Mouse (Mus musculus) thymus, adult 2 months (tissue): Measurements from ENCODE around the gene Oxtr. TPM values are rescaled to one million over a fixed set of nuclear protein-coding genes. Genes with fewer than 3 reads are reported as not detected.

Source experiments
- DNase-seq: peaks from one replicate; pipeline ENCODE4 v3.0.0; 2021
- H3K27ac ChIP-seq: fragments of 200-500 bp; 2 replicates; pipeline ENCODE4 v1.5.1; 2012; ENCODE audit warnings: low read length, control low read depth; ENCODE audit not compliant: control insufficient read depth, insufficient read depth
- H3K27me3 ChIP-seq: fragments of 200-500 bp; 2 replicates; pipeline ENCODE4 v1.6.1; 2012; ENCODE audit warnings: mild to moderate bottlenecking, low read length, moderate library complexity, mixed read lengths; ENCODE audit not compliant: control insufficient read depth, insufficient read depth
- H3K36me3 ChIP-seq: fragments of 200-500 bp; 2 replicates; pipeline ENCODE4 v1.6.1; 2012; ENCODE audit warnings: mild to moderate bottlenecking, low read length, moderate library complexity; ENCODE audit not compliant: control insufficient read depth, insufficient read depth
- H3K4me1 ChIP-seq: fragments of 200-500 bp; replicated peaks from 2 replicates; pipeline ENCODE4 v1.6.1; 2012; ENCODE audit warnings: low read length; ENCODE audit not compliant: control insufficient read depth, insufficient read depth
- H3K4me3 ChIP-seq: fragments of 200-500 bp; 2 replicates; pipeline ENCODE4 v1.5.1; 2012; ENCODE audit warnings: mild to moderate bottlenecking, low read length, control low read depth, moderate library complexity; ENCODE audit not compliant: control insufficient read depth, insufficient read depth
- CTCF ChIP-seq: fragments of 200-500 bp; IDR thresholded peaks from 2 replicates; pipeline ENCODE4 v1.5.1; 2012; ENCODE audit warnings: mild to moderate bottlenecking, control low read depth, low read length, moderate library complexity, borderline replicate concordance; ENCODE audit not compliant: control insufficient read depth, poor library complexity, insufficient read depth; ENCODE audit errors: extremely low read depth
- POLR2A ChIP-seq: fragments of 200-500 bp; IDR thresholded peaks from 2 replicates; pipeline ENCODE4 v1.6.1; 2012; ENCODE audit warnings: mild to moderate bottlenecking, low read length, control low read depth, moderate library complexity; ENCODE audit not compliant: control insufficient read depth, poor library complexity, insufficient read depth; ENCODE audit errors: extremely low read depth
- WGBS: fragments of 180-500 bp; shearing (Covaris S2); methylation state at CpG from one replicate; pipeline ENCODE4 v1.1.7; 2018; 5-methylcytosine and 5-hydroxymethylcytosine counted together
- polyA plus RNA-seq: library from polyadenylated mRNA; depleted of rRNA; stranded (reverse); fragments of >200 nt; gene quantifications from 2 replicates; pipeline ENCODE4 v1.2.3, GENCODE M21; 2012

Oxtr gene
- polyA plus RNA-seq, 1 experiment, result 0.50 TPM

DNA sequence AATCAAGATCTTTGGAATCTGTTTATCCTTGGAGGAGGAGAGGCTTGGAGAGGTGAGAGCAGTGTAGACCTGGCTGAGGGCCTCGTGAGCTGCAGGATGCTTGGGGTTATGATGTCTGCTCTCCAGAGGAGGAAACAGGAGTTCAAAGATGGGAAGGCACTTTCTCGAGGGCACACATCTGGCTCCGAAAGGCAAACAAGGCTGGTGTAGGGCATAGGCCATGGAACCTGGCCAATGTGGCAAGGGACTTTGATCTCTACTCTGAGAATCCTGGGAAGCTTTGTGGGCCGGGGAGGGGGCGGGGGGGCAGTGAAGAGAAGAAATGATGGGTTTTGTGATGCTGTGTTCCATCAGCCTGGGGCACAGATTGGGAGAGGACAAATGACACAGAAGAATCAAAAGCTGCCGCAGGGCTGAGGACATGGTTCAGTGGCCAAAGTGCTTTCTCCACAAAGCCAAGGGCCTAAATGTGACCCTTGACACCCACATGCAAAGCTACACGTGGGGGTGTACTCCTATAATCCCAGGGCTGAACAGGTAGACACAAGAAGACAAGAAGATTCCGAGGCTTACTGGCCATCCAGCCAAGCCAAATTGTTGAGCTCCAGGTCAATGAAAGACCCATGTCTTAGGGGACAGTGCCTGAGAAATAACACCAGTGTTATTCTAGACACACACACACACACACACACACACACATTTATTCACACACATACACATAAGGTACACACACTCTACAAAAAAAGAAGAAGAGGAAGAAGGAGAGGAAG lies 6.7 kb upstream of the Oxtr start:
- TF ChIP-seq CTCF, result no peak
- no peak for TF ChIP-seq POLR2A
- H3K36me3 ChIP-seq, result no peaks in the 10 kb centered on the region
- H3K27me3 ChIP-seq, result no peaks in the 10 kb centered on the region
- H3K4me1 ChIP-seq, result no peaks in the 10 kb centered on the region
- H3K27ac ChIP-seq, result no peak overlapping the region
- WGBS, result 91% methylated on average over 8 of the region's 8 CpGs
- DNase-seq, result no peak
- H3K4me3 ChIP-seq, result no peak overlapping the region

GRCm38 (mm10) chr6:112495219-112495618 lies 5.5 kb upstream of the Oxtr start:
- Histone ChIP-seq H3K27ac (no peak overlapping the region), H3K27me3 (no peaks in the 10 kb centered on the region; the same call in 1 of the 2 replicates), H3K4me3 (no peak overlapping the region), H3K4me1 (no peaks in the 10 kb centered on the region), H3K36me3 (no peaks in the 10 kb centered on the region)
- DNase-seq, result no peak
- 85% methylated on average over 4 of the region's 4 CpGs for WGBS
- no peak for TF ChIP-seq CTCF
- no peak for TF ChIP-seq POLR2A

DNA sequence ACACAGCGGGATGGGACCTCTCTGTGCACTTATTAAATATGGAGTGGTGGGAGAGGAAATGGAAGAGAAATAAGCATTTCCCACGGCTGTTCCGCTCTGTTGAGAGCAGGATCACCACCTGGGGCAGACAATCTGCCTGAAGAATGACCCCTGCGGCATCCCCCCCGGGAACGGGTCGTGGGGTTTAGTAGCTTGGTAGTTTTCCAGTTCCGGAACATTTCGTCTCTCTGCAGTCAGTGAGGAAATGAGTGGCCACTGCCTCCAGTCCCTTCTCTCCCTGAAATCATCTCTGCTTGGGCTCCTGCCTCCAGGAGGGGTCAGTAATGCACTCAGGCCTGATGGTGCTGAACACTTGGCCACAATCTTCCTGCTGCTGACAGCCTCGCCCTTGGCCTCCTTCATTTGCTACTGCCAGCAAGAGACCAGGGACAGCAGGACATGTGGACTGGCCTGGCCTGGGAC lies 4.9 kb upstream of the Oxtr start:
- H3K4me1 ChIP-seq, result no peaks in the 10 kb centered on the region
- H3K27me3 ChIP-seq, result peaks cover 5% of the 10 kb centered on the region; the same call in 1 of the 2 replicates
- no peak overlapping the region for H3K27ac ChIP-seq
- TF ChIP-seq POLR2A, result no peak
- no peak for TF ChIP-seq CTCF
- no peak overlapping the region for H3K4me3 ChIP-seq
- no peak for DNase-seq
- H3K36me3 ChIP-seq, result no peaks in the 10 kb centered on the region
- 90% methylated on average over 10 of the region's 10 CpGs for WGBS

DNA sequence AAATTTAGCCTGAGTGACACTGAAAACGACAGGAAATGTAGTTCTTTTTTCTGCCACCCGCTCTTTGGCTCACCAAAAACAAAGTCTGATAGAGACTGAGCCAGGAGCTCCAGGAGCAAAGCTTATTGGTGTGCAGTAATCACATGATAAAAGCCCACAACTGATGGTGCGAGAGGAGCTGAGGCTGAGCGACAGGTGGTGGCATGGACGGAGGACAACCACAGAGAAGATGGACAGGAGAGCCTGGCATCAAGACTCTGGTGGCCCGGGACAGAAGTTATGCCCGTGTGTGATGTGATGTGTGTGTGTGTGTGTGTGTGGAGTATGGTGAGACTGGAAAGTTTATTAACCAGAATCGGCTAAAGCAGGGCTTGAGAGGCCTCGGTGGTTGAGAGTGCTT lies 3.6 kb upstream of the Oxtr start:
- H3K4me3 ChIP-seq, result no peak overlapping the region
- DNase-seq, result no peak
- H3K36me3 ChIP-seq, result no peaks in the 10 kb centered on the region
- TF ChIP-seq POLR2A (no peak), CTCF (no peak)
- peaks cover 12% of the 10 kb centered on the region; the same call in 1 of the 2 replicates for H3K27me3 ChIP-seq
- WGBS, result 88% methylated on average over 9 of the region's 9 CpGs
- H3K27ac ChIP-seq, result no peak overlapping the region
- H3K4me1 ChIP-seq, result no peaks in the 10 kb centered on the region

DNA sequence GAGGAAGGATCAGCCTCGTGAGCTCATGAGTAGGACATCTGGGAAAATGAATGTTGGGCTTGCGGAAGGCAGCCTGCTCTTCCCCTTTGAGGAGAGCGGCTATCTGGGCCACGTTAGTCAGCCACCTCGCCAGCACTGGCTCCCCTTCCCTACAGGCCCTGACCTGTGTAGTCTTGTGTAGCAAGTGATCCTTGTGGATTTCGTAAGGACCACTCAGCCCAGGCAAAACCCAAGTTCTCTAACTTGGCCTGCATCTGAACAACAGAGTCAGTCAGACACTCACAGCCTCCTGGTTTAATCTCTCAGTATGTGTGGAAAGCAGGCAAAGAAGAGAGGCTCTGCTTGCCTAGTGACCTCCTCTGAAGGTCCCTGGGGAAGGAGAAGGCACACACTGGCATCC lies 2.9 kb upstream of the Oxtr start:
- no peak overlapping the region for H3K4me3 ChIP-seq
- no peak for DNase-seq
- no peak overlapping the region for H3K27ac ChIP-seq
- TF ChIP-seq POLR2A (no peak), CTCF (no peak)
- WGBS, result 95% methylated on average over 6 of the region's 6 CpGs
- peaks cover 12% of the 10 kb centered on the region; the same call in 1 of the 2 replicates for H3K27me3 ChIP-seq
- H3K4me1 ChIP-seq, result no peaks in the 10 kb centered on the region
- no peaks in the 10 kb centered on the region for H3K36me3 ChIP-seq

GRCm38 (mm10) chr6:112491521-112491920 lies 1.8 kb upstream of the Oxtr start:
- no peaks in the 10 kb centered on the region for H3K36me3 ChIP-seq
- DNase-seq, result no peak
- no peak overlapping the region for H3K27ac ChIP-seq
- H3K4me1 ChIP-seq, result no peaks in the 10 kb centered on the region
- no peak for TF ChIP-seq POLR2A
- peaks cover 12% of the 10 kb centered on the region; the same call in 1 of the 2 replicates for H3K27me3 ChIP-seq
- 90% methylated on average over 8 of the region's 8 CpGs for WGBS
- no peak overlapping the region for H3K4me3 ChIP-seq
